Mouse (Mus musculus) cortical plate, adult 2 months (tissue): Measurements from ENCODE around the gene Tmem234.

Source experiments
- CTCF ChIP-seq: fragments of 200-500 bp; IDR thresholded peaks from 2 replicates; pipeline ENCODE4 v1.5.1; 2011; ENCODE audit warnings: mild to moderate bottlenecking, control low read depth, low read length; ENCODE audit not compliant: insufficient read depth; ENCODE audit errors: extremely low read depth
- POLR2A ChIP-seq: fragments of 200-500 bp; IDR thresholded peaks from 2 replicates; pipeline ENCODE4 v1.6.1; 2011; ENCODE audit warnings: mild to moderate bottlenecking, low read length, control low read depth; ENCODE audit not compliant: insufficient read depth; ENCODE audit errors: extremely low read depth

DNA sequence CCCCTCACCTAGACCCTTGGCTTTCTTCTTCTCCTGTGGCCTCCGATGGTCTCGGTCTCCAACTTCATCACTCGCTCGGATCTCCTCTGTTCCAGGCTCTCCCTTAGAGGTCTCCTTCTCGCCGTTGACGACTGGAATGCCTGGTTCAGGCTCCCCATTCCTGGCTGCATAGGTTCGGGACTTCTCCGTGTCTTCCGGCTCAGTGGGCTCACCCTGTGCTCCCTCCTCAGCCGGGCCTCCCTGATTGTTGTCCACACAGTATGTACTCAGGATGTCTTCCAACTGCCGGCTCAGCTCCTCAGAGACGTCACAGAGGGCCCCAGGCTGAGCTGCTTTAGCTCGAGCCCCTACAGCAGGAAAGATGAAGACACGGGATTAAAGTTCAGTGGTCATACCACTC lies 38.8 kb downstream of the Tmem234 start:
- TF ChIP-seq POLR2A (no peak), CTCF (no peak)
